Mouse (Mus musculus) CH12.LX (cell line): Measurements from ENCODE around the gene Cbl. TPM values are rescaled to one million over a fixed set of nuclear protein-coding genes. Genes with fewer than 3 reads are reported as not detected.

Experiments used
- DNase-seq: peaks from one replicate; pipeline ENCODE4 v3.0.0-alpha.2; 2013; ENCODE audit errors: extremely low read depth
- H3K27ac ChIP-seq: 2 replicates; pipeline ENCODE4 v1.5.1; 2012; ENCODE audit warnings: low read depth, mild to moderate bottlenecking, control low read depth, moderate library complexity; ENCODE audit not compliant: insufficient read depth
- H3K27me3 ChIP-seq: replicated peaks from 2 replicates; pipeline ENCODE3; 2012; ENCODE audit warnings: inconsistent platforms
- H3K36me3 ChIP-seq, 2 experiments: replicated peaks in 1 of 2; 2 replicates each; pipeline versions ENCODE3 to v1.6.1; 2012; ENCODE audit warnings: inconsistent platforms in 1 of 2, low read length in 1 of 2, mild to moderate bottlenecking in 1 of 2, mixed read lengths in 1 of 2, moderate library complexity in 1 of 2; ENCODE audit not compliant: control insufficient read depth in 1 of 2, insufficient read depth in 1 of 2
- H3K4me1 ChIP-seq, 2 experiments: 2 replicates each; pipeline ENCODE4 v1.6.1; 2012; ENCODE audit warnings: inconsistent platforms in 1 of 2, moderate library complexity in 1 of 2; ENCODE audit not compliant: insufficient read depth in 2 of 2, control insufficient read depth in 1 of 2
- H3K4me2 ChIP-seq: 2 replicates; pipeline ENCODE4 v1.6.1; 2012; ENCODE audit warnings: low read depth, mild to moderate bottlenecking, control low read depth; ENCODE audit not compliant: poor library complexity, insufficient read depth, severe bottlenecking
- H3K4me3 ChIP-seq, 3 experiments: fragments of 150-350 bp in 1 of 3; sonication (generic) in 1 of 3; replicated peaks in 1 of 3; 2 replicates each; pipeline versions ENCODE3 to v1.5.1; 2011 to 2012; ENCODE audit warnings: low read depth in 2 of 3, low read length in 2 of 3, mild to moderate bottlenecking in 2 of 3, moderate library complexity in 2 of 3, control low read depth in 1 of 3, improper control_type of control experiment in 1 of 3, inconsistent platforms in 1 of 3, mixed read lengths in 1 of 3; ENCODE audit not compliant: poor library complexity in 1 of 3
- H3K79me2 ChIP-seq: replicated peaks from 2 replicates; pipeline ENCODE4 v1.6.1; 2012; ENCODE audit warnings: mild to moderate bottlenecking, moderate library complexity; ENCODE audit not compliant: control insufficient read depth, poor library complexity, insufficient read depth, severe bottlenecking; ENCODE audit errors: extremely low read depth
- H3K9ac ChIP-seq: 2 replicates; pipeline ENCODE4 v1.6.1; 2012; ENCODE audit warnings: low read depth, mild to moderate bottlenecking, control low read depth, moderate library complexity; ENCODE audit not compliant: insufficient read depth
- H3K9me3 ChIP-seq: replicated peaks from 2 replicates; pipeline ENCODE3; 2012; ENCODE audit warnings: low read length, inconsistent platforms, mixed read lengths
- BHLHE40 ChIP-seq: IDR thresholded peaks from 2 replicates; pipeline ENCODE4 v1.6.1; 2011; ENCODE audit warnings: mild to moderate bottlenecking, low read depth, low read length, improper control_type of control experiment
- CHD1 ChIP-seq: IDR thresholded peaks from 2 replicates; pipeline ENCODE4 v1.6.1; 2012; ENCODE audit warnings: low read depth, low read length, improper control_type of control experiment, inconsistent platforms
- CHD2 ChIP-seq: IDR thresholded peaks from 2 replicates; pipeline ENCODE4 v1.6.1; 2011; ENCODE audit warnings: low read length, improper control_type of control experiment
- CTCF ChIP-seq, 2 experiments: IDR thresholded peaks in 1 of 2; conservative IDR thresholded peaks in 1 of 2; 2 replicates each; pipeline ENCODE4 v1.5.1; 2011 to 2012; ENCODE audit warnings: low read depth in 2 of 2, low read length in 2 of 2, improper control_type of control experiment in 1 of 2, inconsistent platforms in 1 of 2, mild to moderate bottlenecking in 1 of 2, moderate library complexity in 1 of 2
- EP300 ChIP-seq: IDR thresholded peaks from 2 replicates; pipeline ENCODE4 v1.6.1; 2011; ENCODE audit warnings: low read length, improper control_type of control experiment
- GABPA ChIP-seq: IDR thresholded peaks from 2 replicates; pipeline ENCODE4 v1.6.1; 2012; ENCODE audit warnings: low read depth, low read length, improper control_type of control experiment, inconsistent platforms; ENCODE audit not compliant: insufficient replicate concordance
- JUND ChIP-seq: conservative IDR thresholded peaks from 2 replicates; pipeline ENCODE4 v1.6.1; 2011; ENCODE audit warnings: low read depth, low read length, improper control_type of control experiment
- MAFK ChIP-seq: IDR thresholded peaks from 2 replicates; pipeline ENCODE4 v1.6.1; 2011; ENCODE audit warnings: low read length, improper control_type of control experiment; ENCODE audit not compliant: insufficient replicate concordance
- MAZ ChIP-seq: IDR thresholded peaks from 2 replicates; pipeline ENCODE4 v1.6.1; 2012; ENCODE audit warnings: low read depth, mild to moderate bottlenecking, inconsistent platforms, low read length, improper control_type of control experiment, moderate library complexity
- MEF2A ChIP-seq: IDR thresholded peaks from 2 replicates; pipeline ENCODE4 v1.6.1; 2014; ENCODE audit warnings: low read depth, mild to moderate bottlenecking, inconsistent platforms, low read length, improper control_type of control experiment, borderline replicate concordance
- MYC ChIP-seq: IDR thresholded peaks from 2 replicates; pipeline ENCODE4 v1.6.1; 2011; ENCODE audit warnings: low read depth, mild to moderate bottlenecking, improper control_type of control experiment, low read length
- POLR2A ChIP-seq: IDR thresholded peaks from 2 replicates; pipeline ENCODE4 v1.6.1; 2011; ENCODE audit warnings: low read depth, mild to moderate bottlenecking, improper control_type of control experiment, low read length
- RAD21 ChIP-seq: IDR thresholded peaks from 2 replicates; pipeline ENCODE4 v1.6.1; 2011; ENCODE audit warnings: low read depth, mild to moderate bottlenecking, low read length, improper control_type of control experiment, moderate library complexity
- RCOR1 ChIP-seq: conservative IDR thresholded peaks from 2 replicates; pipeline ENCODE4 v1.6.1; 2012; ENCODE audit warnings: low read depth, mild to moderate bottlenecking, inconsistent platforms, low read length, improper control_type of control experiment
- TBP ChIP-seq: conservative IDR thresholded peaks from 2 replicates; pipeline ENCODE4 v1.6.1; 2011; ENCODE audit warnings: low read depth, low read length, improper control_type of control experiment
- TCF12 ChIP-seq: IDR thresholded peaks from 2 replicates; pipeline ENCODE4 v1.6.1; 2014; ENCODE audit warnings: low read depth, mild to moderate bottlenecking, inconsistent platforms, low read length, improper control_type of control experiment
- UBTF ChIP-seq: IDR thresholded peaks from 2 replicates; pipeline ENCODE4 v1.6.1; 2012; ENCODE audit warnings: low read depth, mild to moderate bottlenecking, inconsistent platforms, low read length, improper control_type of control experiment, moderate library complexity
- USF1 ChIP-seq: IDR thresholded peaks from 2 replicates; pipeline ENCODE4 v1.6.1; 2014; ENCODE audit warnings: low read depth, mild to moderate bottlenecking, inconsistent platforms, low read length, improper control_type of control experiment
- USF2 ChIP-seq: conservative IDR thresholded peaks from 2 replicates; pipeline ENCODE4 v1.6.1; 2011; ENCODE audit warnings: low read depth, low read length, improper control_type of control experiment
- ZC3H11A ChIP-seq: IDR thresholded peaks from 2 replicates; pipeline ENCODE4 v1.6.1; 2012; ENCODE audit warnings: low read depth, mild to moderate bottlenecking, inconsistent platforms, low read length, improper control_type of control experiment
- ZMIZ1 ChIP-seq: IDR thresholded peaks from 2 replicates; pipeline ENCODE4 v1.6.1; 2012; ENCODE audit warnings: low read depth, mild to moderate bottlenecking, inconsistent platforms, low read length, improper control_type of control experiment
- ZNF384 ChIP-seq: IDR thresholded peaks from 2 replicates; pipeline ENCODE4 v1.6.1; 2012; ENCODE audit warnings: low read depth, low read length, improper control_type of control experiment, inconsistent platforms
- dilution Hi-C: fragments of 300-500 bp; cut with MboI; formaldehyde crosslinking; loops from 2 replicates; pipeline ENCODE4 v1.14.3; 2020; ENCODE audit warnings: low sequenced_read_pairs; ENCODE audit not compliant: extremely low pct_unique_long_range_greater_than_20kb, extremely low pct_ligation_motif_present
- in situ Hi-C: fragments of 300-500 bp; cut with MboI; formaldehyde crosslinking; loops from 3 replicates; pipeline ENCODE4 v1.14.3; 2019; ENCODE audit warnings: low sequenced_read_pairs, low pct_ligation_motif_present, low pct_unique_long_range_greater_than_20kb, mixed read lengths
- polyA plus RNA-seq: library from polyadenylated mRNA; unstranded; fragments of >175 nt; gene quantifications from 2 replicates; pipeline ENCODE4 v1.2.1, GENCODE M21; 2012; ENCODE audit warnings: low read depth; ENCODE audit not compliant: insufficient read length
- total RNA-seq, 2 experiments: library from RNA; depleted of rRNA; stranded (reverse); fragments of 300-350 nt in 1 of 2; fragments of >200 nt in 1 of 2; gene quantifications; 2 replicates each; pipeline ENCODE4 v1.2.3; 2012 to 2014

Cbl gene
- total and polyA plus RNA-seq, 3 experiments: 8.3 to 39.0 (median 11.9) TPM

- dilution Hi-C loops: no loop called here
- peaks cover 36 to 86% of the 10 kb centered on the region in 2 experiments for H3K36me3 ChIP-seq
Observed at GRCm38 (mm10) chr9:44106596-44106995, 127.3 kb downstream of the Cbl start.

GRCm38 (mm10) chr9:44106182-44106581 lies 127.7 kb downstream of the Cbl start:
- Histone ChIP-seq H3K27ac (no peak overlapping the region), H3K4me1 (peaks cover 8 to 52% of the 10 kb centered on the region in 2 experiments), H3K4me3 (no peak overlapping the region), H3K27me3 (no peaks in the 10 kb centered on the region), H3K4me2 (no peak overlapping the region), H3K9me3 (no peaks in the 10 kb centered on the region), H3K36me3 (peaks cover 36 to 90% of the 10 kb centered on the region in 2 experiments), H3K9ac (no peak overlapping the region), H3K79me2 (peaks cover 36% of the 10 kb centered on the region)
- dilution Hi-C loops: no loop called here
- no peak for TF ChIP-seq USF2
- no peak for TF ChIP-seq RAD21
- no peak for TF ChIP-seq USF1
- no peak for TF ChIP-seq EP300
- no peak for TF ChIP-seq MEF2A
- no peak for TF ChIP-seq UBTF
- no peak for TF ChIP-seq MAZ
- TF ChIP-seq TCF12: no peak
- no peak for TF ChIP-seq CHD1
- TF ChIP-seq ZMIZ1: no peak
- no peak for TF ChIP-seq JUND
- TF ChIP-seq ZC3H11A: no peak
- no peak for TF ChIP-seq ZNF384
- no peak for TF ChIP-seq CHD2
- no peak for TF ChIP-seq CTCF (conservative IDR thresholded peaks at IDR 0.05 in 1 of 2, IDR thresholded peaks at IDR 0.05 in 1 of 2; ENCODE audit: low read depth in 2 of 2, low read length in 2 of 2)
- no peak for TF ChIP-seq MAFK
- no peak for TF ChIP-seq BHLHE40
- TF ChIP-seq RCOR1: no peak
- no peak for TF ChIP-seq MYC
- in situ Hi-C loops: no loop called here
- no peak for DNase-seq

More at GRCm38 (mm10) chr9:44106596-44106995, 127.3 kb downstream of the Cbl start:
- H3K79me2 ChIP-seq: peaks cover 36% of the 10 kb centered on the region
- in situ Hi-C loops: no loop called here
- DNase-seq: no peak
- no peak overlapping the region for H3K4me3 ChIP-seq
- H3K27ac ChIP-seq: no peak overlapping the region
- TF ChIP-seq POLR2A (no peak), TBP (no peak), GABPA (no peak), CTCF (conservative IDR thresholded peaks at IDR 0.05 in 1 of 2, IDR thresholded peaks at IDR 0.05 in 1 of 2; ENCODE audit: low read depth in 2 of 2, low read length in 2 of 2) (no peak), RAD21 (no peak), CHD2 (no peak)
- H3K27me3 ChIP-seq: no peaks in the 10 kb centered on the region
- H3K4me2 ChIP-seq: no peak overlapping the region
- H3K9ac ChIP-seq: no peak overlapping the region
- H3K9me3 ChIP-seq: no peaks in the 10 kb centered on the region
- peaks cover 8 to 52% of the 10 kb centered on the region in 2 experiments for H3K4me1 ChIP-seq
